In genomic region chr8:88529798-88530197, GRCm38 (mm10) we compare ENCODE assay signal across 23 mouse cellular contexts. TPM values are rescaled to one million over a fixed set of nuclear protein-coding genes. Genes with fewer than 3 reads are reported as not detected.
DNase-seq lines count a peak whose midpoint lies in the region; ATAC-seq and TF ChIP-seq lines count a peak whose summit lies in the region.
"Had no signal": no experiment of that assay in that cellular context is flagged by ENCODE, and none has a peak within 500 bp of the region (broad histone marks: within the 10 kb centered on the region; RNA-seq: fewer than 3 reads in every experiment).

No protein-coding gene starts in this region.

- H3K9ac ChIP-seq in forebrain, postnatal 0 days, result no peak overlapping the region
- H3K9ac ChIP-seq in forebrain, embryonic 11.5 days (ENCODE audit: low read length), result no peak overlapping the region
- H3K9ac ChIP-seq in kidney, postnatal 0 days (ENCODE audit: low read depth, low read length), result no peak overlapping the region
- H3K9ac ChIP-seq in kidney, embryonic 16.5 days (replicated peaks; ENCODE audit: low read length), result no peak overlapping the region
- no peak overlapping the region for H3K9ac ChIP-seq in CH12.LX (ENCODE audit: insufficient read depth, low read depth)
- no peak overlapping the region for H3K9ac ChIP-seq in midbrain, embryonic 11.5 days (ENCODE audit: low read length)
- H3K9ac ChIP-seq: forebrain, embryonic 15.5 days; kidney, embryonic 15.5 days; limb, embryonic 12.5 days; liver, postnatal 0 days; neural tube, embryonic 15.5 days had no signal

- dilution Hi-C loops in CH12.LX (cut with MboI; ENCODE audit: extremely low pct_ligation_motif_present, extremely low pct_unique_long_range_greater_than_20kb, low sequenced_read_pairs), result no loop called here

- no peak overlapping the region for H3K4me3 ChIP-seq in forebrain, postnatal 0 days (ENCODE audit: low read depth, low read length)
- no peak overlapping the region for H3K4me3 ChIP-seq in forebrain, embryonic 11.5 days (ENCODE audit: low read depth, low read length)
- no peak overlapping the region for H3K4me3 ChIP-seq in kidney, postnatal 0 days (replicated peaks; ENCODE audit: low read depth, low read length)
- no peak overlapping the region for H3K4me3 ChIP-seq in kidney, embryonic 16.5 days (ENCODE audit: low read length)
- no peak overlapping the region for H3K4me3 ChIP-seq in CH12.LX (replicated peaks in 1 of 3; ENCODE audit: low read depth in 2 of 3, low read length in 2 of 3, poor library complexity in 1 of 3)
- no peak overlapping the region for H3K4me3 ChIP-seq in embryonic fibroblast, embryonic 13.5 days (ENCODE audit: insufficient read depth, low read length)
- no peak overlapping the region for H3K4me3 ChIP-seq in midbrain, embryonic 11.5 days (ENCODE audit: low read depth, low read length)
- H3K4me3 ChIP-seq: forebrain, embryonic 15.5 days; kidney, embryonic 15.5 days; limb, embryonic 12.5 days; neural tube, embryonic 15.5 days had no signal

- H3K4me1 ChIP-seq in forebrain, postnatal 0 days (ENCODE audit: insufficient read depth), result no peaks in the 10 kb centered on the region
- H3K4me1 ChIP-seq in forebrain, embryonic 11.5 days (replicated peaks; ENCODE audit: control insufficient read depth, insufficient read depth, low read length), result 0 out of 2 replicates have a peak, but pooled peaks cover 5% of the 10 kb centered on the region
- H3K4me1 ChIP-seq in kidney, postnatal 0 days (replicated peaks; ENCODE audit: insufficient read depth, low read length), result 0 out of 2 replicates have a peak, but pooled peaks cover 9% of the 10 kb centered on the region
- peaks cover 13% of the 10 kb centered on the region for H3K4me1 ChIP-seq in kidney, embryonic 16.5 days (ENCODE audit: insufficient read depth, low read length)
- no peaks in the 10 kb centered on the region; a peak in 1 of 4 replicates for H3K4me1 ChIP-seq in CH12.LX (ENCODE audit: control insufficient read depth in 1 of 2, insufficient read depth in 2 of 2)
- peaks cover 3% of the 10 kb centered on the region; the same call in 1 of the 2 replicates for H3K4me1 ChIP-seq in embryonic fibroblast, embryonic 13.5 days (ENCODE audit: control insufficient read depth, insufficient read depth, low read length)
- peaks cover 2% of the 10 kb centered on the region for H3K4me1 ChIP-seq in midbrain, embryonic 11.5 days (ENCODE audit: control insufficient read depth, insufficient read depth, low read length)

- peak; percentile 4; the same call in 1 of the 2 replicates for TF ChIP-seq CTCF in forebrain, postnatal 0 days (IDR thresholded peaks at IDR 0.05; ENCODE audit: low read depth)
- TF ChIP-seq CTCF in kidney, postnatal 0 days (IDR thresholded peaks at IDR 0.05; ENCODE audit: low read depth), result peak; percentile 30; the same call in 1 of the 2 replicates
- peak in 1 of 2 experiments; percentile 51; a peak in 2 of 4 replicates for TF ChIP-seq CTCF in CH12.LX (conservative IDR thresholded peaks at IDR 0.05 in 1 of 2, IDR thresholded peaks at IDR 0.05 in 1 of 2; ENCODE audit: low read depth in 2 of 2, low read length in 2 of 2)
- peak; percentile 15; the same call in 1 of the 2 replicates for TF ChIP-seq CTCF in embryonic fibroblast, embryonic 13.5 days (IDR thresholded peaks at IDR 0.05; ENCODE audit: borderline replicate concordance, insufficient read depth, low read length)

- TF ChIP-seq EP300 in CH12.LX (IDR thresholded peaks at IDR 0.05; ENCODE audit: low read length), result no peak

- peak; percentile 35 for TF ChIP-seq RAD21 in CH12.LX (IDR thresholded peaks at IDR 0.05; ENCODE audit: low read depth, low read length)

- no peak for TF ChIP-seq POLR2A in CH12.LX (IDR thresholded peaks at IDR 0.05; ENCODE audit: low read depth, low read length)
- TF ChIP-seq POLR2A in embryonic fibroblast, embryonic 13.5 days (IDR thresholded peaks at IDR 0.05; ENCODE audit: low read depth, low read length), result no peak

- no peak overlapping the region for H3K4me2 ChIP-seq in forebrain, postnatal 0 days (ENCODE audit: low read depth)
- H3K4me2 ChIP-seq in forebrain, embryonic 11.5 days (ENCODE audit: low read depth, low read length, severe bottlenecking), result no peak overlapping the region
- no peak overlapping the region for H3K4me2 ChIP-seq in kidney, postnatal 0 days (ENCODE audit: low read length)
- H3K4me2 ChIP-seq in kidney, embryonic 16.5 days (replicated peaks; ENCODE audit: low read depth, low read length), result no peak overlapping the region
- H3K4me2 ChIP-seq in CH12.LX (ENCODE audit: insufficient read depth, low read depth, poor library complexity, severe bottlenecking), result no peak overlapping the region
- H3K4me2 ChIP-seq in midbrain, embryonic 11.5 days, result no peak overlapping the region
- H3K4me2 ChIP-seq: forebrain, embryonic 15.5 days; kidney, embryonic 15.5 days; limb, embryonic 12.5 days; liver, embryonic 11.5 days; neural tube, embryonic 15.5 days had no signal

- WGBS in forebrain, postnatal 0 days, result 85% methylated on average over 4 of the region's 4 CpGs
- 91% methylated on average over 4 of the region's 4 CpGs for WGBS in forebrain, embryonic 11.5 days
- WGBS in kidney, postnatal 0 days, result 85% methylated on average over 4 of the region's 4 CpGs
- WGBS in kidney, embryonic 16.5 days, result 86% methylated on average over 4 of the region's 4 CpGs
- 87% methylated on average over 4 of the region's 4 CpGs for WGBS in midbrain, embryonic 11.5 days

- ATAC-seq in forebrain, postnatal 0 days, result no peak
- no peak for ATAC-seq in forebrain, embryonic 11.5 days (replicated peaks; ENCODE audit: low FRiP score)
- no peak for ATAC-seq in kidney, postnatal 0 days (replicated peaks; ENCODE audit: low FRiP score, low read depth)
- no peak for ATAC-seq in kidney, embryonic 16.5 days (ENCODE audit: low FRiP score, low TSS enrichment)
- ATAC-seq in midbrain, embryonic 11.5 days (ENCODE audit: low FRiP score), result no peak
- ATAC-seq: forebrain, embryonic 15.5 days; hindbrain, embryonic 16.5 days; liver, postnatal 0 days had no signal

- H3K79me2 ChIP-seq in CH12.LX (replicated peaks; ENCODE audit: control insufficient read depth, extremely low read depth, insufficient read depth, poor library complexity, severe bottlenecking), result no peaks in the 10 kb centered on the region

- H3K9me3 ChIP-seq in forebrain, postnatal 0 days (ENCODE audit: low read length), result no peaks in the 10 kb centered on the region
- no peaks in the 10 kb centered on the region for H3K9me3 ChIP-seq in forebrain, embryonic 11.5 days (ENCODE audit: control insufficient read depth, low read length)
- H3K9me3 ChIP-seq in kidney, postnatal 0 days (replicated peaks; ENCODE audit: low read length), result no peaks in the 10 kb centered on the region
- H3K9me3 ChIP-seq in kidney, embryonic 16.5 days (ENCODE audit: low read length), result no peaks in the 10 kb centered on the region
- H3K9me3 ChIP-seq in CH12.LX (replicated peaks; ENCODE audit: low read length), result no peaks in the 10 kb centered on the region
- no peaks in the 10 kb centered on the region for H3K9me3 ChIP-seq in midbrain, embryonic 11.5 days (ENCODE audit: control insufficient read depth, low read length)
- H3K9me3 ChIP-seq: forebrain, embryonic 15.5 days; kidney, embryonic 15.5 days; limb, embryonic 12.5 days; neural tube, embryonic 15.5 days had no signal

- in situ Hi-C loops in CH12.LX (cut with MboI; ENCODE audit: low pct_ligation_motif_present, low pct_unique_long_range_greater_than_20kb, low sequenced_read_pairs), result loop anchor here (5.0 to 25.0 kb wide), 2 partner anchors 83 to 233 kb away; no protein-coding TSS in a partner anchor

- no peak for DNase-seq in forebrain, postnatal 0 days
- no peak for DNase-seq in forebrain, embryonic 11.5 days (ENCODE audit: low spot score)
- no peak for DNase-seq in kidney, postnatal 0 days (ENCODE audit: low spot score)
- DNase-seq in CH12.LX (ENCODE audit: extremely low read depth), result peak; percentile 6
- DNase-seq in midbrain, embryonic 11.5 days (ENCODE audit: low spot score, missing footprints), result no peak
- DNase-seq: adrenal gland, adult 8-10 months; cerebellum, adult 18-20 months; cerebellum, postnatal 36 days; gastrocnemius, postnatal 25 days; kidney, adult 11 months; liver, postnatal 0 days; right cerebral cortex, adult 18-20 months had no signal

- H3K27me3 ChIP-seq in forebrain, postnatal 0 days (ENCODE audit: insufficient read depth, low read length), result no peaks in the 10 kb centered on the region
- no peaks in the 10 kb centered on the region for H3K27me3 ChIP-seq in forebrain, embryonic 11.5 days (ENCODE audit: control insufficient read depth, insufficient read depth, low read length)
- H3K27me3 ChIP-seq in kidney, postnatal 0 days (ENCODE audit: insufficient read depth, low read length), result no peaks in the 10 kb centered on the region
- no peaks in the 10 kb centered on the region for H3K27me3 ChIP-seq in kidney, embryonic 16.5 days (ENCODE audit: insufficient read depth, low read length)
- peaks cover 24% of the 10 kb centered on the region for H3K27me3 ChIP-seq in CH12.LX (replicated peaks)
- no peaks in the 10 kb centered on the region for H3K27me3 ChIP-seq in midbrain, embryonic 11.5 days (ENCODE audit: control insufficient read depth, insufficient read depth, low read length)
- H3K27me3 ChIP-seq: forebrain, embryonic 15.5 days; kidney, embryonic 15.5 days; limb, embryonic 12.5 days; neural tube, embryonic 15.5 days had no signal

- H3K27ac ChIP-seq in forebrain, postnatal 0 days (ENCODE audit: low read depth, low read length), result no peak overlapping the region
- H3K27ac ChIP-seq in forebrain, embryonic 11.5 days (ENCODE audit: low read depth, low read length), result no peak overlapping the region
- H3K27ac ChIP-seq in kidney, postnatal 0 days, result no peak overlapping the region
- no peak overlapping the region for H3K27ac ChIP-seq in kidney, embryonic 16.5 days (ENCODE audit: low read length)
- no peak overlapping the region for H3K27ac ChIP-seq in CH12.LX (ENCODE audit: insufficient read depth, low read depth)
- H3K27ac ChIP-seq in embryonic fibroblast, embryonic 13.5 days (ENCODE audit: insufficient read depth, low read length), result no peak overlapping the region
- no peak overlapping the region for H3K27ac ChIP-seq in midbrain, embryonic 11.5 days (ENCODE audit: low read depth, low read length)
- H3K27ac ChIP-seq: forebrain, embryonic 15.5 days; kidney, embryonic 15.5 days; limb, embryonic 12.5 days; macrophage; neural tube, embryonic 15.5 days had no signal

- H3K36me3 ChIP-seq in forebrain, postnatal 0 days (ENCODE audit: insufficient read depth), result no peaks in the 10 kb centered on the region
- H3K36me3 ChIP-seq in forebrain, embryonic 11.5 days (ENCODE audit: control insufficient read depth, insufficient read depth, low read length), result no peaks in the 10 kb centered on the region
- H3K36me3 ChIP-seq in kidney, postnatal 0 days (ENCODE audit: insufficient read depth, low read length), result no peaks in the 10 kb centered on the region; the same call in 1 of the 2 replicates
- H3K36me3 ChIP-seq in kidney, embryonic 16.5 days (ENCODE audit: insufficient read depth, low read length), result peaks cover 11% of the 10 kb centered on the region; the same call in 1 of the 2 replicates
- no peaks in the 10 kb centered on the region for H3K36me3 ChIP-seq in CH12.LX (replicated peaks in 1 of 2; ENCODE audit: control insufficient read depth in 1 of 2, insufficient read depth in 1 of 2, low read length in 1 of 2)
- H3K36me3 ChIP-seq in midbrain, embryonic 11.5 days (ENCODE audit: control insufficient read depth, insufficient read depth, low read length), result no peaks in the 10 kb centered on the region; the same call in 1 of the 2 replicates
- H3K36me3 ChIP-seq: forebrain, embryonic 15.5 days; neural tube, embryonic 15.5 days had no signal

RNA-seq across cellular contexts. Expression of gene Nkd1, which starts 8.6 kb away (rescaled TPM):
- total RNA-seq in forebrain, postnatal 0 days (2014; rRNA removed), result 18.8 and 22.8 TPM in 2 replicates
- 30.5 and 33.6 TPM in 2 replicates for polyA plus RNA-seq in forebrain, postnatal 0 days (2015; fragmentation: Nextera tagmentation; extraction: Ambion mirVana)
- polyA plus RNA-seq in forebrain, embryonic 11.5 days (2014; fragmentation: Nextera tagmentation; extraction: Ambion mirVana), result 63.0 and 71.5 TPM in 2 replicates
- polyA plus RNA-seq in kidney, postnatal 0 days (2015; fragmentation: Nextera tagmentation; extraction: Ambion mirVana), result 64.6 and 68.1 TPM in 2 replicates
- polyA plus RNA-seq in kidney, embryonic 16.5 days (2015; fragmentation: Nextera tagmentation; extraction: Ambion mirVana), result 66.5 and 66.9 TPM in 2 replicates
- total RNA-seq in CH12.LX (2012; rRNA removed), result 0.13 and 0.30 TPM in 2 replicates
- total RNA-seq in CH12.LX (2014; rRNA removed), result 0.24 and 0.28 TPM in 2 replicates
- 0.56 and 0.67 TPM in 2 replicates for polyA plus RNA-seq in CH12.LX (2012; ENCODE audit: insufficient read length, low read depth)
- 2.8 and 12.8 TPM in 2 replicates for polyA plus RNA-seq in embryonic fibroblast, embryonic 13.5 days (2011; ENCODE audit: insufficient read length, low read depth, missing spikeins)
- 50.5 and 61.1 TPM in 2 replicates for polyA plus RNA-seq in midbrain, embryonic 11.5 days (2014; fragmentation: Nextera tagmentation; extraction: Ambion mirVana)
- total RNA-seq: hematopoietic stem cell, adult 5-6 weeks; MEL had no signal
- polyA plus RNA-seq: macrophage had no signal
